Mouse (Mus musculus) ES-CJ7 (cell line): ENCODE data around the gene Lyrm2.

Experiments used
- DNase-seq: peaks from one replicate; pipeline ENCODE4 v3.0.0; 2011; ENCODE audit warnings: low read depth, low spot score

Lyrm2 gene

GRCm38 (mm10) chr4:32799966-32800576 lies at the start of gene Lyrm2:
TSS of gene Lyrm2 (plus strand) at chr4:32800253.
- DNase-seq: peak; percentile 77

GRCm38 (mm10) chr4:32750711-32751110 lies 49.3 kb upstream of the Lyrm2 start:
- DNase-seq: no peak

- DNase-seq: no peak
These were observed 42.6 kb upstream of the Lyrm2 start for GRCm38 (mm10) chr4:32757430-32757829.

- DNase-seq: no peak
These were observed 32.6 kb upstream of the Lyrm2 start for GRCm38 (mm10) chr4:32767471-32767870.

- DNase-seq: no peak
These were observed 32.0 kb upstream of the Lyrm2 start for GRCm38 (mm10) chr4:32768046-32768445.

GRCm38 (mm10) chr4:32770284-32770810 lies 29.7 kb upstream of the Lyrm2 start:
- peak; percentile 81 for DNase-seq

GRCm38 (mm10) chr4:32779996-32780395 lies 20.1 kb upstream of the Lyrm2 start:
- DNase-seq: no peak

GRCm38 (mm10) chr4:32787110-32787509 lies 12.9 kb upstream of the Lyrm2 start:
- no peak for DNase-seq

GRCm38 (mm10) chr4:32789020-32789419 lies 11.0 kb upstream of the Lyrm2 start:
- DNase-seq: no peak

GRCm38 (mm10) chr4:32798976-32799375 lies 1.1 kb upstream of the Lyrm2 start:
- no peak for DNase-seq

- DNase-seq: peak; percentile 40
These were observed 621 bp downstream of the Lyrm2 start for GRCm38 (mm10) chr4:32800577-32801170.

- DNase-seq: no peak
These were observed 17.4 kb downstream of the Lyrm2 start for GRCm38 (mm10) chr4:32817478-32817877.

GRCm38 (mm10) chr4:32820676-32821075 lies 20.6 kb downstream of the Lyrm2 start:
- no peak for DNase-seq

GRCm38 (mm10) chr4:32824254-32824653 lies 24.2 kb downstream of the Lyrm2 start:
- DNase-seq: no peak

GRCm38 (mm10) chr4:32826925-32827324 lies 26.9 kb downstream of the Lyrm2 start:
- DNase-seq: no peak

- no peak for DNase-seq
These were observed 28.5 kb downstream of the Lyrm2 start for GRCm38 (mm10) chr4:32828385-32829077.

GRCm38 (mm10) chr4:32829316-32829715 lies 29.3 kb downstream of the Lyrm2 start:
- DNase-seq: no peak

- DNase-seq: peak; percentile 69
These were observed 33.6 kb downstream of the Lyrm2 start for GRCm38 (mm10) chr4:32833494-32834282.

GRCm38 (mm10) chr4:32834541-32834940 lies 34.5 kb downstream of the Lyrm2 start:
- no peak for DNase-seq

GRCm38 (mm10) chr4:32836071-32836470 lies 36.0 kb downstream of the Lyrm2 start:
- DNase-seq: no peak

- DNase-seq: no peak
These were observed 38.3 kb downstream of the Lyrm2 start for GRCm38 (mm10) chr4:32838401-32838800.
